Mouse (Mus musculus): Measurements from ENCODE around the gene Srgap3.

- TF ChIP-seq POLR2A (IDR thresholded peaks at IDR 0.05; ENCODE audit: low read depth, low read length) (no peak), CTCF (IDR thresholded peaks at IDR 0.05; ENCODE audit: borderline replicate concordance, insufficient read depth, low read length) (no peak)
Measured at GRCm38 (mm10) chr6:112967359-112967758, 20.3 kb upstream of the Srgap3 start.

Data from embryonic fibroblast, embryonic 13.5 days (primary cell).